Mouse (Mus musculus) lung, postnatal 36 days (tissue): ENCODE measurements around the gene Slc35a3.
"Not testable (repeated sequence)": the region's sequence is repeated elsewhere in the genome, so short reads cannot be mapped to it uniquely, and the experiment has no call there.

Experiments used
- DNase-seq: peaks from one replicate; pipeline ENCODE4 v3.0.0; 2022; ENCODE audit warnings: mixed read lengths

Slc35a3 gene

GRCm38 (mm10) chr3:116712436-116712881 lies at the start of gene Slc35a3:
TSS of gene Slc35a3 (minus strand) at chr3:116712831.
- no peak for DNase-seq

GRCm38 (mm10) chr3:116752818-116753217 lies 40.2 kb upstream of the Slc35a3 start:
- no peak for DNase-seq

- peak; percentile 82 for DNase-seq
Measured at GRCm38 (mm10) chr3:116751191-116751860, 38.7 kb upstream of the Slc35a3 start.

- DNase-seq = peak; percentile 63
Measured at GRCm38 (mm10) chr3:116748391-116749170, 36.0 kb upstream of the Slc35a3 start.

DNA sequence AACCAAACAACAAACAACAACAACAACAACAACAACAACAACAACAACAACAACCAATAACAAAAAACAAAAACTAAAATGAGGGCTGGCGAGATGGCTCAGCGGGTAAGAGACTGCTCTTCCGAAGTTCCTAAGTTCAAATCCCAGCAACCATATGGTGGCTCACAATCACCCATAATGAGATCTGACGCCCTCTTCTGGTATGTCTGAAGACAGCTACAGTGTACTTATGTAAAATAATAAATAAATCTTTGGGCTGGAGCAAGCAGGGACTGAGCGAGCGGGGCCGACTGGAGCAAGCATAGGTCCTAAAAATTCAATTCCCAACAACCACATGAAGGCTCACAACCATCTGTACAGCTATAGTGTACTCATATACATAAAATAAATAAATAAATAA lies 35.0 kb upstream of the Slc35a3 start:
- DNase-seq = not testable (repeated sequence)

- DNase-seq = no peak
Measured at GRCm38 (mm10) chr3:116740963-116741362, 28.3 kb upstream of the Slc35a3 start.

DNA sequence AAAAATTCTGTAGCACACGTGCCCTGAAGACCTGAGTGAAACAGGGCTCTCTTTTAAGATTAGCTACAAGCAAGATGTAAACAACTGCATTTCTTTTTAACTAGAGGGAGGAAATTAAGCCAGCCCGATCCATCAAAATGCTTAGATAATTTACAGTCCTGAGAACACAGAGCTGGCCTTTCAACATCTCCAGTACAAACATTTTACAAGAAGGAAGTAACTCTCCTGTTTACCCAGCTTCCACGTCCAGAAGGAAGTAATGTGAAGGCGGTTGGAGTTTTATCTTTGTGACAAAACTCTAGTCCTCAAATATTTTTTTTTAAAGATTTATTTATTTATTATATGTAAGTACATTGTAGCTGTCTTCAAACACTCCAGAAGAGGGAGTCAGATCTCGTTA lies 27.5 kb upstream of the Slc35a3 start:
- no peak for DNase-seq

- peak; percentile 53 for DNase-seq
Measured at GRCm38 (mm10) chr3:116737326-116737731, 24.7 kb upstream of the Slc35a3 start.

- no peak for DNase-seq
Measured at GRCm38 (mm10) chr3:116729483-116730174, 17.0 kb upstream of the Slc35a3 start.

DNA sequence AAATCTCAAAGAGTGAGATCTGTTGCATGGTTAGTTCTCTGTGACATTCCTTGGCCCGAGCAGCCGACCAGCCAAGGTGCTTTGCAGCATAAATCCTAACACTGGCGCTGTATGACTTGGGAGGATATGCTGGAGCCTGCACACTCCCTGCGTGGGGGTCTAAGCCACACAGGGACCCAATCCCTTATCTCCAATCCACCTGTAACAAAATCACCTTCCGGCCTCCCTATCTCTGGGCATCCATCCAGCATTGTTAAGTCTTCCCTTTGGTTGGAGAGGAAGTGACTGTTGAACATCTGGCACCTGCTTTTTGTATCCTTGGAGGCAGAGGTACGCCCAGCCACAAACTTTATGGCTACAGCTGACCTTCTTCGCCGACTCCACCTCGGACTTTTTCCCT lies 14.2 kb upstream of the Slc35a3 start:
- no peak for DNase-seq

GRCm38 (mm10) chr3:116723496-116724481 lies 11.2 kb upstream of the Slc35a3 start:
- DNase-seq = no peak

DNA sequence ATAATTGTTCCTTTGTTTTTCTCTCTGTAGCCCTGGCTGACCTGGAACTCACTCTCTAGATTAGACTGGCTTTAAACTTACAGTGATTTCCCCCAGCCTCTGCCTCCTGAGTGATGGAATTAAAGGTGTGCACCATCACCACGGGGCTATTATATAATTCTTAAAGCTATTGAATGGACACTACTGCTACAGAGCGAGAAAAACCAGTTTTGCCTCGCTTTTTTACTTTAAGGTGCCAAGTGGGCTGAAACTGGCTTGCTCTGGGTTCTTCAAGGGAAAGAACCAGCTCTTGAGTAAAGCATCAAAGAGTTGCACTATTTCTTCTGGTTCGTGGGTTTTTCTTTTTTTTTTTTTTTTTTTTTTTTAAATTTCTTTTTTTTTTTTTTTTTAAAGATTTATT lies 10.3 kb upstream of the Slc35a3 start:
- peak; percentile 59 for DNase-seq

DNA sequence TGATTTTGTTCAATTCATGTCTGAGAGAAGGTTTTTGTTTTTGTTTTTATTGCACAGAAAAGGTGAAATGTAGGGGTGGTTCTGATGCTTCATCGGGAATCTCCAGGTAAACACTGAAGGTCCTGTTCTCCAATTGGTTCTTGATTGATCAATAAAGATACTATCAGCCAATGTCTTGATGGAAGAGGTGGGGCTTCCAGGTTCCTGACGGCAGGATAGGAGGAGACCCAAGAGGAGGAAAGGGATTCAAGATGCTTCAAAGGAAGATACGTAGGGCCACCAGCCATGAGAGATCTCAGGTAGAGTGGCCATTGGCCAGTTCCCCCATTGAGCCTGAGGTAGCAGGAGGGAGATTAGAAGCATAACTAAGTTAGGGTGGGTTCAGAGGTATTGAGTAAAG lies 6.3 kb upstream of the Slc35a3 start:
- DNase-seq = no peak

- no peak for DNase-seq
Measured at GRCm38 (mm10) chr3:116713031-116713430, 400 bp upstream of the Slc35a3 start.

DNA sequence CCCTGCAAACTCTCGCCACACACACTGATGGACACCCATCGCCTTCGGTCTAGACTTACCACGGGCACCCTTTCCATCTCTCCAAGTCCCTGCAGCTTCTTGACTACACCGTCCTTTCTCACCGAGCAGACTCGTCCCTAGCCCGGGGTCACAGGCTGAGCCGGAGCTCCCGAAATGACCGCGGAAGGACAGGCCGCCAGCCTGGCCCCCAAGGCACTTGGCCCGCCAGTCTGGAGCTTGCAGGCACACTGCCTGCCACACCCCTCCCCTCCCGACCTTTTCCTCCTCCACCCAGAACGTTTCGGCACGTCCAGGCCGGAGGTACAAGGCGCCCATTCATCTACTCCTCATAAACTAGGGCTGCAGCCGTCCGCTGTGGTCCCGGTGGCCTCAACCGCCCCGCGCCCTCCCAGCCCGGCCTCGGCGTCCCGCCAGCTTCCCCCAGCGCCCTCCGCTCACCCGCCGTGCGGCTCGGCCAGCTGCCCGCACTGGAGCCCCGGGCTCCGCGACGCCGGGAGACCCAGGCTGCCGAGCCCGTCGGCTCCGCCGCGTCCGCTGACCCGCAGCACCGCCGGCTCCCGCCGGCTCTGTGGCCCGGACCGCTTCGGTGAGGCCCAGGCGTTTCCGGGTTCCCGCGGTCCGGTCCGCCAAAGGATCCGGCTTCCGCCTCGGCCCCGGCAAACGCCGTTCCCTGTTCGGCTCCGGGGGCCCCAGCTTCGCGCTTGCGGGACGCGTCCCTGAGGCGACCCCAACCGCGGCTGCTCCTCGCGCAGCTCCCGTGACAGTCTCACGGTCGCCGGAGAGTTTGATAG lies 801 bp downstream of the Slc35a3 start:
- DNase-seq = peak; percentile 69

GRCm38 (mm10) chr3:116710941-116711340 lies 1.7 kb downstream of the Slc35a3 start:
- DNase-seq = no peak

DNA sequence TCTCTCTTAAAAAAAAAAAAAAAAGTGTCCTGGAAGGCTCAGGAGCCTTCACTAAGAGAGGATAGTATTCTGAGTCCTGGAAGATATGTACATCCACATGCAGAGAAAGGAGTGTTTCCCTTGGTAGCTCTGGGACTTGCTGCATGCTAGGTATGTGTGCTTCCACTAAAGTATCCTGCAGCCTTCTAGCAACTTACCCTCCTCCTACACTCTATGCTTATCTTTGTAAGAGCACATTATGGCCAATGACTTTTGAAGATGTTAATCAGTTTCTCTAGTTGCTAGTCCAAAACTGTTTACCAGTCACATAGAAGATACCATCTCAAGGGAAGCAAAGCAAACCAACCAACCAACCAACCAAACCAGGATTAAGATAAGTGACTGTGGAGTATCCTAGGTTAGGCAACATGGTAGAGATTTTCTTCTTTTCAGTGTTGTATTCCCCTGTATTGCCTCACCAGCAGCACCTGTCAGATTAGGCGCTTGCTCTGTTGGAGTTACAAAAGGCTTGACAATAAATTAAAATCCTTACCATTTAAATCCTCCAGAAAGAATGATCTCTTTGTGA lies 6.9 kb downstream of the Slc35a3 start:
- no peak for DNase-seq

DNA sequence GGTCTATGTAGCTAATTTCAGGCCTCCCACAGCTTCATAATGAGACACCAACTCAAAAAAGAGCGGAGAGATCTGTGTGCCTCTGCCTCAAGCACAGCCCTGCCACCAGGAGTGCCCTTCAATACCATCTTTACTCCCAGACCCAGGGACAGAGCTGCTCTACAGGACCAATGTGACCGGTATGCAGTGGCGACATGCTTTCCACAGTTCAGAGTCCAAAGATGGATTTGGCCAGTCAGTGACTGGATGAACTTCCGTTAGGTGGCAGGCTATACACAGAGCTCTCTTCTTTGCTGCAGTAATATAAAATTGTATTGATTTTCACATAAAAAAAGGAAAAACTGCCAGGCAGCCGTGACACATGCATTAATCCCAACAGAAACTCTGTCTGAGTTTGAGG lies 8.8 kb downstream of the Slc35a3 start:
- DNase-seq = no peak

DNA sequence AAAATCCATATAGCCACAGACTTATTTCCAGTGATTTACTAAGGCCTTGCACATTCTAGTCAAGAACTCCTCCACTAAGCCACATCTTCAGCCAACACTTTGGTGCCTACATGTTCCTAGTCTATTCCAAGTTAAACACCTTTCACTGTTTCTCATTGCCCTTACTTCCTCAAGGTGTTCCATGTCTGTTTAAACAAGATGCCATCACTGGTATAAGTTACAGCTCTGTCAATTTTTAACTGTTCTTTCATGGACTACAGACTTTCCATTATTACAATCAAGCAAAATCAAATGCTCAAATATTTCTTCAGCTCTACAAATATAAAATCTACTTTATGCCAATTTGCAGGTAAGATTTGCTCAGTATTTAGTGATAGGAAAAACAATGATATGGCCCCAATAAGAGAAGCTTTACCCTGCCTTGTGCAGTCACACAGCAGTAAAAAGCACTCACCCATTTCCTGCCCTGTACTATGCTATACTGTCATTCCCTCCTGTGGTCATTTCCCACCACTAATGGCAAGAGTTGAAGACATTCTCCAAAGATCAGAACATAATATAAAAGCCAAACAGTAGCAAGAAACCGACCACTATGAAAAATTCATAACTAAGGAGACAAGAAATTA lies 9.9 kb downstream of the Slc35a3 start:
- DNase-seq = no peak

DNA sequence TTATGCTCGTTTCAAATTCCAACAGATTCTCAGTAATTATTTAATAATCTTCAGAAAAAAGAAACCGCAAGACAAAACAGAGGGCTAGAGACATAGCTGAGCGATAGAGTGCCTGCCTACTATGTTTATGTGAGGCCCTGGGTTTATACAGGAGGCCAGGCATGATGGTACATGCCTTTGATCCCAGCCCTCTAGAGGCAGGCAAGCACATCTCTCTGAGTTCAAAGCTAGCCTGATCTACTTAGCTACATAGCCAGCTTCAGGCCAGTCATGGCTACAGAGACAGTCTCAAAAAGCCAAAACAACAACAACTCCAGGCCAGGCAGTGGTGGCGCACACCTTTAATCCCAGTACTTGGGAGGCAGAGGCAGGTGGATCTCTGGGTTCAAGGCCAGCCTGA lies 11.0 kb downstream of the Slc35a3 start:
- DNase-seq = no peak

- DNase-seq = peak; percentile 14
Measured at GRCm38 (mm10) chr3:116698786-116699185, 13.8 kb downstream of the Slc35a3 start.
